ENCODE assay signal across 18 mouse cellular contexts in genomic region chr10:4355882-4356451, GRCm38 (mm10). TPM values are rescaled to one million over a fixed set of nuclear protein-coding genes. Genes with fewer than 3 reads are reported as not detected.
DNase-seq lines count a peak whose midpoint lies in the region; ATAC-seq lines count a peak whose summit lies in the region.
"Had no signal": no experiment of that assay in that cellular context is flagged by ENCODE, and none has a peak within 500 bp of the region (broad histone marks: within the 10 kb centered on the region; RNA-seq: fewer than 3 reads in every experiment).

No protein-coding gene starts in this region.

- H3K4me3 ChIP-seq in macrophage (ENCODE audit: inconsistent target): no peak overlapping the region
- H3K4me3 ChIP-seq in hindbrain, embryonic 12.5 days: no peak overlapping the region
- H3K4me3 ChIP-seq: forebrain, embryonic 13.5 days; heart, embryonic 10.5 days; liver, embryonic 13.5 days had no signal

- WGBS in macrophage (ENCODE audit: missing documents): 81% methylated on average over 17 of the region's 19 CpGs
- 84% methylated on average over 19 of the region's 19 CpGs for WGBS in hindbrain, embryonic 12.5 days

- H3K27me3 ChIP-seq in hindbrain, embryonic 12.5 days: no peaks in the 10 kb centered on the region
- H3K27me3 ChIP-seq: forebrain, embryonic 13.5 days; liver, embryonic 13.5 days; Patski had no signal

- peak overlapping the region; percentile 35 for H3K27ac ChIP-seq in macrophage
- no peak overlapping the region for H3K27ac ChIP-seq in hindbrain, embryonic 12.5 days
- H3K27ac ChIP-seq: forebrain, embryonic 13.5 days; heart, embryonic 10.5 days; hindbrain, postnatal 0 days; liver, embryonic 13.5 days had no signal

- H3K79me2 ChIP-seq in macrophage (ENCODE audit: inconsistent target): no peaks in the 10 kb centered on the region

- ATAC-seq in hindbrain, embryonic 12.5 days (ENCODE audit: low FRiP score): no peak
- ATAC-seq: forebrain, embryonic 13.5 days; hindbrain, postnatal 0 days; Patski had no signal

- DNase-seq in CD4-positive, CD25-positive, alpha-beta regulatory T cell, adult 2 months (ENCODE audit: low read depth, low spot score): peak; percentile 63
- peak; percentile 52 for DNase-seq in T-cell, adult 2 months (ENCODE audit: low spot score)
- DNase-seq in thymus, postnatal 0 days (ENCODE audit: low spot score): peak; percentile 56
- no peak for DNase-seq in embryo, embryonic 10 days (ENCODE audit: low spot score)
- no peak for DNase-seq in frontal cortex, adult 2 months (ENCODE audit: extremely low spot score in 1 of 2, low spot score in 1 of 2)
- DNase-seq: heart, postnatal 14 days; kidney, adult 8-10 months; layer of hippocampus, postnatal 36 days; liver, embryonic 13.5 days; right cerebral cortex, adult 18-20 months; spleen, adult 18-20 months had no signal

- no peaks in the 10 kb centered on the region for H3K4me1 ChIP-seq in hindbrain, embryonic 12.5 days
- H3K4me1 ChIP-seq: forebrain, embryonic 13.5 days; liver, embryonic 13.5 days had no signal

- H3K9ac ChIP-seq in hindbrain, embryonic 12.5 days: no peak overlapping the region
- H3K9ac ChIP-seq: forebrain, embryonic 13.5 days; liver, embryonic 13.5 days had no signal

- no peaks in the 10 kb centered on the region for H3K9me3 ChIP-seq in hindbrain, embryonic 12.5 days (replicated peaks)
- H3K9me3 ChIP-seq: forebrain, embryonic 13.5 days; heart, embryonic 10.5 days; liver, embryonic 13.5 days had no signal

- H3K36me3 ChIP-seq in macrophage (ENCODE audit: inconsistent target): no peaks in the 10 kb centered on the region
- H3K36me3 ChIP-seq in hindbrain, embryonic 12.5 days: peaks cover 29% of the 10 kb centered on the region
- H3K36me3 ChIP-seq: liver, embryonic 13.5 days had no signal

- no peak overlapping the region for H3K4me2 ChIP-seq in hindbrain, embryonic 12.5 days (replicated peaks)
- H3K4me2 ChIP-seq: forebrain, embryonic 13.5 days; liver, embryonic 13.5 days; midbrain, embryonic 11.5 days had no signal

RNA-seq across cellular contexts. Expression of gene Zbtb2, which starts 31.9 kb away (rescaled TPM):
- total RNA-seq in macrophage (2018; cell fraction: chromatin; rRNA removed): 10 to 100 TPM in 14 of 26 experiments, 1 to 10 TPM in 12; 4.9 to 20.0 (median 10.4) TPM
- 10 to 100 TPM in 14 of 26 experiments, 1 to 10 TPM in 12; 5.4 to 15.2 (median 10.3) TPM for total RNA-seq in macrophage (2018; cell fraction: cytosol; rRNA removed)
- total RNA-seq in macrophage (2018; cell fraction: nucleus; rRNA removed): 10 to 100 TPM in 19 of 26 experiments, 1 to 10 TPM in 7; 6.0 to 24.5 (median 11.3) TPM
- polyA plus RNA-seq in macrophage (2018): 8.1 to 9.6 TPM (median 8.4 TPM) in 3 replicates
- 21.0 and 21.2 TPM in 2 replicates for polyA plus RNA-seq in thymus, postnatal 0 days (2015; fragmentation: Nextera tagmentation; extraction: Ambion mirVana)
- 18.1 and 19.3 TPM in 2 replicates for polyA plus RNA-seq in hindbrain, embryonic 12.5 days (2016; fragmentation: Nextera tagmentation; extraction: Ambion mirVana)
- 8.5 and 8.9 TPM in 2 replicates for polyA plus RNA-seq in frontal cortex, adult 2 months (2012; rRNA removed)

Comparison
In these comparisons a context has a peak if more than half of its experiments do, and no peak if none do; other contexts are left out.
1. DNase-seq: peak in CD4-positive, CD25-positive, alpha-beta regulatory T cell, adult 2 months (single experiment), T-cell, adult 2 months (single experiment) and thymus, postnatal 0 days (single experiment); none in embryo, embryonic 10 days (single experiment) and frontal cortex, adult 2 months (0 of 2).